Mouse (Mus musculus): Measurements from ENCODE around the gene Bdkrb1.

GRCm38 (mm10) chr12:105601586-105601985, 1.3 kb upstream of the Bdkrb1 start:
- TF ChIP-seq POLR2A (IDR thresholded peaks at IDR 0.05; ENCODE audit: low read depth, low read length) = no peak
- TF ChIP-seq CTCF (IDR thresholded peaks at IDR 0.05; ENCODE audit: borderline replicate concordance, insufficient read depth, low read length) = no peak
